Mouse (Mus musculus) testis, adult 2 months (tissue): ENCODE results near the gene Actn4. TPM values are rescaled to one million over a fixed set of nuclear protein-coding genes. Genes with fewer than 3 reads are reported as not detected.
"Not testable (repeated sequence)": the region's sequence is repeated elsewhere in the genome, so short reads cannot be mapped to it uniquely, and the experiment has no call there.

Source experiments
- H3K27ac ChIP-seq: fragments of 200-500 bp; 2 replicates; pipeline ENCODE4 v1.5.1; 2012; ENCODE audit warnings: low read depth, low read length; ENCODE audit not compliant: control insufficient read depth, insufficient read depth
- H3K27me3 ChIP-seq: fragments of 200-500 bp; 2 replicates; pipeline ENCODE4 v1.6.1; 2012; ENCODE audit warnings: mild to moderate bottlenecking, low read length, moderate library complexity; ENCODE audit not compliant: control insufficient read depth, insufficient read depth
- H3K36me3 ChIP-seq: fragments of 200-500 bp; 2 replicates; pipeline ENCODE4 v1.6.1; 2012; ENCODE audit warnings: mild to moderate bottlenecking, low read length; ENCODE audit not compliant: control insufficient read depth, insufficient read depth
- H3K4me1 ChIP-seq: fragments of 200-500 bp; 2 replicates; pipeline ENCODE4 v1.6.1; 2012; ENCODE audit warnings: low read length; ENCODE audit not compliant: control insufficient read depth, insufficient read depth
- H3K4me3 ChIP-seq: fragments of 200-500 bp; 2 replicates; pipeline ENCODE4 v1.5.1; 2012; ENCODE audit warnings: low read depth, mild to moderate bottlenecking, low read length, moderate library complexity, mixed read lengths; ENCODE audit not compliant: control insufficient read depth
- CTCF ChIP-seq: fragments of 200-500 bp; IDR thresholded peaks from 2 replicates; pipeline ENCODE4 v1.5.1; 2012; ENCODE audit warnings: low read depth, mild to moderate bottlenecking, inconsistent platforms, low read length, moderate library complexity; ENCODE audit not compliant: control insufficient read depth, insufficient read depth, insufficient replicate concordance
- POLR2A ChIP-seq: fragments of 200-500 bp; IDR thresholded peaks from 2 replicates; pipeline ENCODE4 v1.6.1; 2012; ENCODE audit warnings: low read depth, mild to moderate bottlenecking, inconsistent platforms, low read length, moderate library complexity; ENCODE audit not compliant: control insufficient read depth
- polyA plus RNA-seq: library from polyadenylated mRNA; depleted of rRNA; stranded (reverse); fragments of >200 nt; gene quantifications from 2 replicates; pipeline ENCODE4 v1.2.3, GENCODE M21; 2012

Actn4 gene
- polyA plus RNA-seq, 1 experiment = 73.9 TPM

- no peak overlapping the region for H3K4me3 ChIP-seq
- H3K36me3 ChIP-seq = no peaks in the 10 kb centered on the region
- H3K27ac ChIP-seq = no peak overlapping the region
- no peaks in the 10 kb centered on the region for H3K27me3 ChIP-seq
- peaks cover 8% of the 10 kb centered on the region for H3K4me1 ChIP-seq
- TF ChIP-seq CTCF = no peak
- peak; percentile 47; the same call in 1 of the 2 replicates for TF ChIP-seq POLR2A
Observed at GRCm38 (mm10) chr7:28870901-28871664, 91.1 kb downstream of the Actn4 start.

- H3K4me1 ChIP-seq = peaks cover 22% of the 10 kb centered on the region
- H3K4me3 ChIP-seq = peak overlapping the region; percentile 10
- H3K27me3 ChIP-seq, H3K27ac ChIP-seq, H3K36me3 ChIP-seq: not testable (repeated sequence)
- TF ChIP-seq CTCF = peak; percentile 65
Observed at GRCm38 (mm10) chr7:28867508-28868340, 94.4 kb downstream of the Actn4 start.

GRCm38 (mm10) chr7:28866769-28867507 is 95.2 kb downstream of the Actn4 start:
- Histone ChIP-seq H3K36me3 (no peaks in the 10 kb centered on the region), H3K4me1 (peaks cover 23% of the 10 kb centered on the region), H3K27ac (no peak overlapping the region), H3K27me3 (no peaks in the 10 kb centered on the region; the same call in 1 of the 2 replicates), H3K4me3 (peak overlapping the region; percentile 10)
- TF ChIP-seq CTCF (no peak), POLR2A (no peak)

- Histone ChIP-seq H3K27ac (no peak overlapping the region), H3K4me3 (no peak overlapping the region), H3K27me3 (no peaks in the 10 kb centered on the region; the same call in 1 of the 2 replicates), H3K4me1 (peaks cover 23% of the 10 kb centered on the region), H3K36me3 (no peaks in the 10 kb centered on the region)
- TF ChIP-seq CTCF (peak; percentile 20; the same call in 1 of the 2 replicates), POLR2A (no peak)
Observed at GRCm38 (mm10) chr7:28865481-28866300, 96.4 kb downstream of the Actn4 start.

- Histone ChIP-seq H3K27me3 (no peaks in the 10 kb centered on the region; the same call in 1 of the 2 replicates), H3K27ac (no peak overlapping the region), H3K4me1 (peaks cover 23% of the 10 kb centered on the region), H3K36me3 (no peaks in the 10 kb centered on the region), H3K4me3 (no peak overlapping the region)
- TF ChIP-seq CTCF (no peak), POLR2A (no peak)
Observed at GRCm38 (mm10) chr7:28864288-28864750, 97.8 kb downstream of the Actn4 start.

- TF ChIP-seq CTCF (no peak), POLR2A (no peak)
- Histone ChIP-seq H3K36me3 (no peaks in the 10 kb centered on the region), H3K4me1 (peaks cover 23% of the 10 kb centered on the region), H3K27me3 (no peaks in the 10 kb centered on the region; the same call in 1 of the 2 replicates), H3K27ac (no peak within 1 kb of the TSS), H3K4me3 (no peak within 1 kb of the TSS)
Observed at GRCm38 (mm10) chr7:28863540-28863939, 98.6 kb downstream of the Actn4 start, which contains the start of gene Lgals7. Lgals7 (plus strand) TSS chr7:28863853.
